Mouse (Mus musculus): ENCODE measurements around the gene Tmem47. TPM values are rescaled to one million over a fixed set of nuclear protein-coding genes. Genes with fewer than 3 reads are reported as not detected.

Gene Tmem47
- polyA plus RNA-seq, 1 experiment from 2014 or later, result 29.9 TPM

DNA sequence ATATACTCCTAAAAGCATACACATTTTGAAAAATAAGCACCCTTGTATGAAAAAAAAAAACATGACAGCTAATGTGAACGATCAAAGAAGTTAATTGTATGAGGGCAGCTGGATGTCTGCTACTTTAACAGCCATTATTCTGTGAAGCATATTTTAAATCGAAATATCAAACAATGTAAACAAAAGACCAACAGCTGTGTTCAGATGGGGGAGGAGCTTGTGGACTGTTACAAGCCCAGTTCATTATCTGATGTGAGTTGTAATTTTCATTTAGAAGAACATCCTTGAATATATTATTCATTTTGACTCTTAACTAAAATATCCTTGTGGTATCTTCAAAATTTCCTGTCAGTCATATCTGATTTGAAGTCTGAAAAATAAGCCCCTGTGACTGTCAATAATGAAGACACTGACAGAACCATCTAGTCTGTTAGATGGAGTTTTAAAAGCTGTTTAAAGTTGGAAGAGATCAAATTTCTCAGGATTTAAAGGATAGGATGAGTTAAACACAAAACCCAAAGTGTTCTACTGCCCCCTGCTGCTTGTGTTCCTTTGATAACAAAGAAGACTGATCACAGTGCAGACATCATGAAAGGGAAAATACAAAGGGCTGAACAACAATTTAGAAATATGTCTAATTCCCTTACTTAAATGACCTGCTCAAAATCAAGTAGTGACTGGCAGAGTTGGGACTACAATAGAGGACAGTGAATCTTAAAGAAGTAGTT is 14.7 kb downstream of the Tmem47 start:
- Histone ChIP-seq H3K36me3 (ENCODE audit: control insufficient read depth, insufficient read depth, low read length) (no peaks in the 10 kb centered on the region), H3K9me3 (ENCODE audit: control insufficient read depth, low read length) (no peaks in the 10 kb centered on the region), H3K9ac (ENCODE audit: low read length) (no peak overlapping the region), H3K4me2 (ENCODE audit: low read length) (no peak overlapping the region), H3K4me1 (ENCODE audit: control insufficient read depth in 2 of 2, insufficient read depth in 2 of 2, low read length in 2 of 2) (no peaks in the 10 kb centered on the region; a peak in 1 of 4 replicates), H3K27ac (replicated peaks in 1 of 2; ENCODE audit: control insufficient read depth in 1 of 2, insufficient read depth in 1 of 2, low read depth in 2 of 2, low read length in 2 of 2) (no peak overlapping the region), H3K27me3 (ENCODE audit: control insufficient read depth, insufficient read depth, low read length) (no peaks in the 10 kb centered on the region), H3K4me3 (ENCODE audit: control insufficient read depth in 1 of 2, insufficient read depth in 1 of 2, low read depth in 1 of 2, low read length in 2 of 2) (no peak overlapping the region)
- ATAC-seq (ENCODE audit: insufficient number of reproducible peaks, insufficient read depth, low FRiP score, low read depth), result no peak
- WGBS, result 69% methylated on average over 2 of the region's 2 CpGs

DNA sequence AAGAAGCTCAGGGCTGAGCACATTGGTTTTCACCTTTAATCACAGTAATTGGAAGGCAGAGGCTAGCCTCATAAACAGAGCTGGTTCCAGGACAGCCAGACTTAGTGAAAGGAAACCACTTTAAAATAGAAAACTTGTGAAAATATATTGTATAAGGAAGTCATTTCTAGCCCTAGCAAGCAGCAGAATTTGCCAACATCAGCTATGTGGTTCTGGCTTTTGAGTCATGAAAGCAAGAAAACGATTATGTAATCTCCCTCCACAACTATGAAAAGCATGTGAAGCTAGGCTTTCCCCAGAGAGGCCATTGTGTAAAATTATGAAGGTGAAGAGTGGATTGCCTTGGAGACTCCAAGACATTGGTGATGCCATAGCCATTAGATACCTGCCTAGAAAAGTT is 76.9 kb downstream of the Tmem47 start:
- no peaks in the 10 kb centered on the region for H3K27me3 ChIP-seq (ENCODE audit: control insufficient read depth, insufficient read depth, low read length)
- no peaks in the 10 kb centered on the region for H3K9me3 ChIP-seq (ENCODE audit: control insufficient read depth, low read length)
- no peak for ATAC-seq (ENCODE audit: insufficient number of reproducible peaks, insufficient read depth, low FRiP score, low read depth)
- no peak overlapping the region for H3K4me3 ChIP-seq (ENCODE audit: control insufficient read depth in 1 of 2, insufficient read depth in 1 of 2, low read depth in 1 of 2, low read length in 2 of 2)
- no peak overlapping the region for H3K9ac ChIP-seq (ENCODE audit: low read length)
- no peaks in the 10 kb centered on the region for H3K4me1 ChIP-seq (ENCODE audit: control insufficient read depth in 2 of 2, insufficient read depth in 2 of 2, low read length in 2 of 2)
- no peak overlapping the region for H3K4me2 ChIP-seq (ENCODE audit: low read length)
- H3K27ac ChIP-seq (replicated peaks in 1 of 2; ENCODE audit: control insufficient read depth in 1 of 2, insufficient read depth in 1 of 2, low read depth in 2 of 2, low read length in 2 of 2), result no peak overlapping the region
- WGBS, result 46% methylated on average over 1 of the region's 1 CpGs
- H3K36me3 ChIP-seq (ENCODE audit: control insufficient read depth, insufficient read depth, low read length), result no peaks in the 10 kb centered on the region
